Mouse (Mus musculus) MEL (cell line): ENCODE measurements around the gene Pcx. TPM values are rescaled to one million over a fixed set of nuclear protein-coding genes. Genes with fewer than 3 reads are reported as not detected.

Experiments
- DNase-seq: peaks from one replicate; pipeline ENCODE4 v3.0.0; 2011; ENCODE audit warnings: low read depth, low spot score
- H3K27ac ChIP-seq: 2 replicates; pipeline ENCODE4 v1.5.1; 2012; ENCODE audit warnings: low read depth, mild to moderate bottlenecking, control low read depth, low read length, moderate library complexity; ENCODE audit not compliant: control insufficient read depth
- H3K27me3 ChIP-seq, 2 experiments: fragments of 150-350 bp in 1 of 2; sonication (generic) in 1 of 2; 2 replicates each; pipeline ENCODE4 v1.6.1; 2012; ENCODE audit warnings: low read length in 2 of 2, mild to moderate bottlenecking in 2 of 2, improper control_type of control experiment in 1 of 2, moderate library complexity in 1 of 2; ENCODE audit not compliant: insufficient read depth in 2 of 2, control insufficient read depth in 1 of 2
- H3K36me3 ChIP-seq, 2 experiments: 2 replicates each; pipeline ENCODE4 v1.6.1; 2012 to 2014; ENCODE audit warnings: low read length in 2 of 2, improper control_type of control experiment in 1 of 2, inconsistent platforms in 1 of 2, mild to moderate bottlenecking in 1 of 2; ENCODE audit not compliant: insufficient read depth in 2 of 2, control insufficient read depth in 1 of 2
- H3K4me1 ChIP-seq, 2 experiments: fragments of 150-350 bp in 1 of 2; sonication (generic) in 1 of 2; 2 replicates each; pipeline ENCODE4 v1.6.1; 2012; ENCODE audit warnings: low read length in 2 of 2, improper control_type of control experiment in 1 of 2, mild to moderate bottlenecking in 1 of 2; ENCODE audit not compliant: insufficient read depth in 2 of 2, control insufficient read depth in 1 of 2
- H3K4me3 ChIP-seq, 2 experiments: fragments of 150-350 bp in 1 of 2; sonication (generic) in 1 of 2; 2 replicates each; pipeline ENCODE4 v1.5.1; 2012; ENCODE audit warnings: low read depth in 2 of 2, low read length in 2 of 2, mild to moderate bottlenecking in 2 of 2, moderate library complexity in 2 of 2, control low read depth in 1 of 2, improper control_type of control experiment in 1 of 2; ENCODE audit not compliant: control insufficient read depth in 1 of 2, insufficient read depth in 1 of 2
- H3K79me2 ChIP-seq: 2 replicates; pipeline ENCODE4 v1.6.1; 2012; ENCODE audit warnings: mild to moderate bottlenecking, low read length, moderate library complexity; ENCODE audit not compliant: control insufficient read depth, poor library complexity, insufficient read depth
- H3K9ac ChIP-seq: 2 replicates; pipeline ENCODE4 v1.6.1; 2012; ENCODE audit warnings: low read depth, mild to moderate bottlenecking, control low read depth, low read length, moderate library complexity; ENCODE audit not compliant: control insufficient read depth, poor library complexity, severe bottlenecking
- H3K9me3 ChIP-seq: fragments of 150-350 bp; sonication (generic); replicated peaks from 2 replicates; pipeline ENCODE4 v1.6.1; 2012; ENCODE audit warnings: mild to moderate bottlenecking, low read length, improper control_type of control experiment, moderate library complexity; ENCODE audit not compliant: insufficient read depth
- BHLHE40 ChIP-seq: IDR thresholded peaks from 2 replicates; pipeline ENCODE4 v1.6.1; 2012; ENCODE audit warnings: low read depth, mild to moderate bottlenecking, inconsistent platforms, low read length, improper control_type of control experiment, borderline replicate concordance
- CHD1 ChIP-seq: IDR thresholded peaks from 2 replicates; pipeline ENCODE4 v1.6.1; 2012; ENCODE audit warnings: low read depth, mild to moderate bottlenecking, inconsistent platforms, low read length, improper control_type of control experiment
- CHD2 ChIP-seq: IDR thresholded peaks from 2 replicates; pipeline ENCODE4 v1.6.1; 2011; ENCODE audit warnings: low read length, improper control_type of control experiment
- CTCF ChIP-seq, 3 experiments: IDR thresholded peaks in 2 of 3; conservative IDR thresholded peaks in 1 of 3; 2 replicates each; pipeline ENCODE4 v1.5.1; 2011 to 2012; ENCODE audit warnings: low read length in 3 of 3, low read depth in 2 of 3, mild to moderate bottlenecking in 2 of 3, improper control_type of control experiment in 1 of 3, inconsistent platforms in 1 of 3, mixed read lengths in 1 of 3, moderate library complexity in 1 of 3; ENCODE audit not compliant: control insufficient read depth in 1 of 3, insufficient read depth in 1 of 3, poor library complexity in 1 of 3, severe bottlenecking in 1 of 3
- E2F4 ChIP-seq: IDR thresholded peaks from 2 replicates; pipeline ENCODE4 v1.6.1; 2011; ENCODE audit warnings: low read depth, low read length, improper control_type of control experiment, borderline replicate concordance
- ELF1 ChIP-seq: IDR thresholded peaks from 2 replicates; pipeline ENCODE4 v1.6.1; 2014; ENCODE audit warnings: low read depth, mild to moderate bottlenecking, inconsistent platforms, low read length, improper control_type of control experiment, moderate library complexity
- EP300 ChIP-seq, 2 experiments: IDR thresholded peaks; 2 replicates each; pipeline ENCODE4 v1.6.1; 2011; ENCODE audit warnings: improper control_type of control experiment in 2 of 2, low read length in 2 of 2, low read depth in 1 of 2, mild to moderate bottlenecking in 1 of 2
- ETS1 ChIP-seq: IDR thresholded peaks from 2 replicates; pipeline ENCODE4 v1.6.1; 2012; ENCODE audit warnings: low read depth, mild to moderate bottlenecking, inconsistent platforms, low read length, improper control_type of control experiment, moderate library complexity
- GABPA ChIP-seq: IDR thresholded peaks from 2 replicates; pipeline ENCODE4 v1.6.1; 2012; ENCODE audit warnings: low read depth, mild to moderate bottlenecking, inconsistent platforms, low read length, improper control_type of control experiment, moderate library complexity
- GATA1 ChIP-seq: IDR thresholded peaks from 2 replicates; pipeline ENCODE4 v1.6.1; 2011; ENCODE audit warnings: low read depth, low read length, improper control_type of control experiment
- JUND ChIP-seq: IDR thresholded peaks from 2 replicates; pipeline ENCODE4 v1.6.1; 2011; ENCODE audit warnings: low read depth, mild to moderate bottlenecking, improper control_type of control experiment, low read length
- MAFK ChIP-seq: IDR thresholded peaks from 2 replicates; pipeline ENCODE4 v1.6.1; 2011; ENCODE audit warnings: low read depth, mild to moderate bottlenecking, low read length, improper control_type of control experiment, borderline replicate concordance
- MAX ChIP-seq: IDR thresholded peaks from 2 replicates; pipeline ENCODE4 v1.6.1; 2011; ENCODE audit warnings: low read length, improper control_type of control experiment
- MAZ ChIP-seq: IDR thresholded peaks from 2 replicates; pipeline ENCODE4 v1.6.1; 2012; ENCODE audit warnings: low read depth, mild to moderate bottlenecking, inconsistent platforms, low read length, improper control_type of control experiment
- MEF2A ChIP-seq: IDR thresholded peaks from 2 replicates; pipeline ENCODE4 v1.6.1; 2014; ENCODE audit warnings: low read depth, mild to moderate bottlenecking, inconsistent platforms, low read length, improper control_type of control experiment; ENCODE audit not compliant: poor library complexity, insufficient replicate concordance, severe bottlenecking; ENCODE audit errors: extremely low read depth
- MXI1 ChIP-seq: IDR thresholded peaks from 2 replicates; pipeline ENCODE4 v1.6.1; 2011; ENCODE audit warnings: mild to moderate bottlenecking, low read depth, low read length, improper control_type of control experiment
- MYB ChIP-seq: IDR thresholded peaks from 2 replicates; pipeline ENCODE4 v1.6.1; 2011; ENCODE audit warnings: mild to moderate bottlenecking, low read depth, low read length, improper control_type of control experiment
- MYC ChIP-seq: IDR thresholded peaks from 2 replicates; pipeline ENCODE4 v1.6.1; 2011; ENCODE audit warnings: low read depth, mild to moderate bottlenecking, low read length, improper control_type of control experiment, moderate library complexity
- NELFE ChIP-seq: IDR thresholded peaks from 2 replicates; pipeline ENCODE4 v1.6.1; 2011; ENCODE audit warnings: low read depth, low read length, improper control_type of control experiment
- POLR2A ChIP-seq, 2 experiments: IDR thresholded peaks; 2 replicates each; pipeline ENCODE4 v1.6.1; 2011 to 2012; ENCODE audit warnings: low read length in 2 of 2, mild to moderate bottlenecking in 2 of 2, control low read depth in 1 of 2, improper control_type of control experiment in 1 of 2, low read depth in 1 of 2, moderate library complexity in 1 of 2; ENCODE audit not compliant: control insufficient read depth in 1 of 2, insufficient read depth in 1 of 2, poor library complexity in 1 of 2
- POLR2AphosphoS2 ChIP-seq: IDR thresholded peaks from 2 replicates; pipeline ENCODE4 v1.6.1; 2011; ENCODE audit warnings: low read length, improper control_type of control experiment
- POLR2AphosphoS5 ChIP-seq: IDR thresholded peaks from 2 replicates; pipeline ENCODE4 v1.6.1; 2012; ENCODE audit warnings: low read depth, borderline replicate concordance, mild to moderate bottlenecking, inconsistent platforms, low read length, moderate library complexity, mixed read lengths
- RAD21 ChIP-seq: IDR thresholded peaks from 2 replicates; pipeline ENCODE4 v1.6.1; 2011; ENCODE audit warnings: mild to moderate bottlenecking, low read depth, low read length, improper control_type of control experiment
- RCOR1 ChIP-seq: IDR thresholded peaks from 2 replicates; pipeline ENCODE4 v1.6.1; 2012; ENCODE audit warnings: low read depth, mild to moderate bottlenecking, inconsistent platforms, low read length, improper control_type of control experiment
- SIN3A ChIP-seq: IDR thresholded peaks from 2 replicates; pipeline ENCODE4 v1.6.1; 2012; ENCODE audit warnings: low read length, improper control_type of control experiment, inconsistent platforms
- TAL1 ChIP-seq: IDR thresholded peaks from 2 replicates; pipeline ENCODE4 v1.6.1; 2012; ENCODE audit warnings: mild to moderate bottlenecking, inconsistent platforms, low read length, moderate library complexity, mixed read lengths
- TBP ChIP-seq: IDR thresholded peaks from 2 replicates; pipeline ENCODE4 v1.8.0; 2011; ENCODE audit warnings: low read depth, low read length, improper control_type of control experiment
- TCF12 ChIP-seq: IDR thresholded peaks from 2 replicates; pipeline ENCODE4 v1.6.1; 2014; ENCODE audit warnings: low read depth, mild to moderate bottlenecking, inconsistent platforms, low read length, improper control_type of control experiment, moderate library complexity
- UBTF ChIP-seq: IDR thresholded peaks from 2 replicates; pipeline ENCODE4 v1.6.1; 2012; ENCODE audit warnings: low read depth, mild to moderate bottlenecking, inconsistent platforms, low read length, improper control_type of control experiment, moderate library complexity, borderline replicate concordance; ENCODE audit not compliant: insufficient read depth
- USF1 ChIP-seq: IDR thresholded peaks from 2 replicates; pipeline ENCODE4 v1.6.1; 2014; ENCODE audit warnings: low read depth, mild to moderate bottlenecking, inconsistent platforms, low read length, improper control_type of control experiment, moderate library complexity
- USF2 ChIP-seq, 2 experiments: IDR thresholded peaks; 2 replicates each; pipeline ENCODE4 v1.6.1; 2011 to 2012; ENCODE audit warnings: improper control_type of control experiment in 2 of 2, low read length in 2 of 2, borderline replicate concordance in 1 of 2, inconsistent platforms in 1 of 2, low read depth in 1 of 2, mild to moderate bottlenecking in 1 of 2; ENCODE audit not compliant: insufficient read depth in 1 of 2
- ZC3H11A ChIP-seq: IDR thresholded peaks from 2 replicates; pipeline ENCODE4 v1.6.1; 2012; ENCODE audit warnings: low read depth, mild to moderate bottlenecking, inconsistent platforms, low read length, improper control_type of control experiment
- ZKSCAN1 ChIP-seq: IDR thresholded peaks from 2 replicates; pipeline ENCODE4 v1.6.1; 2012; ENCODE audit warnings: low read depth, mild to moderate bottlenecking, inconsistent platforms, low read length, improper control_type of control experiment, moderate library complexity
- ZNF384 ChIP-seq: IDR thresholded peaks from 2 replicates; pipeline ENCODE4 v1.6.1; 2012; ENCODE audit warnings: low read depth, mild to moderate bottlenecking, inconsistent platforms, low read length, improper control_type of control experiment
- polyA plus RNA-seq, 2 experiments: library from polyadenylated mRNA; stranded (reverse) in 1 of 2; unstranded in 1 of 2; fragments of >175 nt in 1 of 2; fragments of >200 nt in 1 of 2; gene quantifications; 2 replicates each; pipeline versions ENCODE4 v1.2.1 to v1.2.4; 2012; ENCODE audit warnings: low replicate concordance in 2 of 2, low read depth in 1 of 2; ENCODE audit not compliant: insufficient read length in 2 of 2, insufficient read depth in 1 of 2, missing spikeins in 1 of 2
- total RNA-seq: library from RNA; depleted of rRNA; stranded (reverse); fragments of 300-350 nt; gene quantifications from 2 replicates; pipeline ENCODE4 v1.2.3, GENCODE M21; 2012; rRNA removed

The Pcx gene
- total RNA-seq (5.9 and 7.2 TPM in 2 replicates), polyA plus RNA-seq (1 to 10 TPM in 1 of 2 experiments, not detected in 1; 7.9 TPM)

GRCm38 (mm10) chr19:4509986-4510963, at the start of gene Pcx:
Gene Pcx, plus strand, starts transcription at chr19:4510472.
- Histone ChIP-seq H3K27me3 (no peaks in the 10 kb centered on the region; a peak in 1 of 4 replicates), H3K79me2 (no peaks in the 10 kb centered on the region), H3K27ac (0 out of 2 replicates have a peak within 1 kb of the TSS, but pooled peaks have one; percentile 15), H3K9ac (peak within 1 kb of the TSS; percentile 63), H3K4me1 (peaks cover 0 to 3% of the 10 kb centered on the region in 2 experiments; a peak in 2 of 4 replicates), H3K9me3 (no peaks in the 10 kb centered on the region), H3K36me3 (0 out of 4 replicates have a peak, but pooled peaks cover 0 to 2% of the 10 kb centered on the region in 2 experiments), H3K4me3 (peak within 1 kb of the TSS; percentile 74 to 75)
- peak; percentile 100 for DNase-seq
- TF ChIP-seq MXI1 (peak; percentile 100), RCOR1 (no peak), SIN3A (peak; percentile 100), BHLHE40 (peak; percentile 98), ZKSCAN1 (no peak), UBTF (0 out of 2 replicates have a peak, but pooled peaks have one; percentile 25), TCF12 (peak; percentile 36; the same call in 1 of the 2 replicates), MYB (no peak), ZC3H11A (no peak), MAZ (peak; percentile 41; the same call in 1 of the 2 replicates), MYC (peak; percentile 84; the same call in 1 of the 2 replicates), TBP (peak; percentile 11; the same call in 1 of the 2 replicates), CHD2 (peak; percentile 73), USF1 (peak; percentile 97), GATA1 (no peak), RAD21 (no peak), CHD1 (no peak), MAFK (no peak), JUND (no peak), EP300 (IDR thresholded peaks at IDR 0.05; ENCODE audit: low read depth in 1 of 2, low read length in 2 of 2) (no peak), NELFE (peak; percentile 42; the same call in 1 of the 2 replicates), GABPA (no peak), USF2 (IDR thresholded peaks at IDR 0.05; ENCODE audit: borderline replicate concordance in 1 of 2, insufficient read depth in 1 of 2, low read depth in 1 of 2, low read length in 2 of 2) (peak; percentile 29 to 83; a peak in 3 of 4 replicates), POLR2AphosphoS2 (peak; percentile 56; the same call in 1 of the 2 replicates), E2F4 (peak; percentile 59; the same call in 1 of the 2 replicates), MAX (peak; percentile 99), CTCF (IDR thresholded peaks at IDR 0.05 in 2 of 3, conservative IDR thresholded peaks at IDR 0.05 in 1 of 3; ENCODE audit: control insufficient read depth in 1 of 3, insufficient read depth in 1 of 3, low read depth in 2 of 3, low read length in 3 of 3, poor library complexity in 1 of 3, severe bottlenecking in 1 of 3) (no peak), POLR2AphosphoS5 (no peak), POLR2A (IDR thresholded peaks at IDR 0.05; ENCODE audit: control insufficient read depth in 1 of 2, insufficient read depth in 1 of 2, low read depth in 1 of 2, low read length in 2 of 2, poor library complexity in 1 of 2) (peak; percentile 36 to 52; a peak in 2 of 4 replicates), ETS1 (peak; percentile 93), ZNF384 (no peak), MEF2A (no peak), TAL1 (no peak), ELF1 (peak; percentile 97)
